Comparison of ENCODE assay signal across 20 mouse cellular contexts in genomic region chr11:69474737-69475136, GRCm38 (mm10).
"Had no signal": no experiment of that assay in that cellular context is flagged by ENCODE, and none has a peak within 500 bp of the region (broad histone marks: within the 10 kb centered on the region; RNA-seq: fewer than 3 reads in every experiment).

No protein-coding gene starts in this region.

- H3K4me3 ChIP-seq: liver, embryonic 15.5 days; lung, embryonic 15.5 days; megakaryocyte, embryonic 14.5 days; midbrain, embryonic 13.5 days; midbrain, embryonic 15.5 days; neural tube, embryonic 12.5 days; stomach, embryonic 15.5 days had no signal

- H3K27ac ChIP-seq: liver, embryonic 15.5 days; lung, embryonic 15.5 days; macrophage; midbrain, embryonic 13.5 days; midbrain, embryonic 15.5 days; neural tube, embryonic 12.5 days; stomach, embryonic 15.5 days; stomach, postnatal 0 days had no signal

- DNase-seq: liver, postnatal 0 days; lung, adult 2 months; lung, postnatal 14 days; lung, postnatal 36 days; retina, postnatal 1 day; right cerebral cortex, adult 18-20 months; right cerebral cortex, postnatal 25 days; right cerebral cortex, postnatal 4 days; thymus, adult 2 months; thymus, postnatal 25 days; thymus, postnatal 4 days had no signal

- H3K9me3 ChIP-seq: liver, embryonic 15.5 days; lung, embryonic 15.5 days; megakaryocyte, embryonic 14.5 days; midbrain, embryonic 13.5 days; midbrain, embryonic 15.5 days; neural tube, embryonic 12.5 days; stomach, embryonic 15.5 days had no signal

- H3K9ac ChIP-seq: liver, embryonic 15.5 days; liver, postnatal 0 days; lung, embryonic 15.5 days; midbrain, embryonic 13.5 days; midbrain, embryonic 15.5 days; neural tube, embryonic 12.5 days; stomach, embryonic 15.5 days had no signal

- H3K27me3 ChIP-seq: lung, embryonic 15.5 days; midbrain, embryonic 13.5 days; midbrain, embryonic 15.5 days; neural tube, embryonic 12.5 days had no signal

- H3K4me1 ChIP-seq: lung, embryonic 15.5 days; midbrain, embryonic 15.5 days; neural tube, embryonic 12.5 days; stomach, embryonic 15.5 days had no signal

- H3K36me3 ChIP-seq: liver, embryonic 15.5 days; lung, embryonic 15.5 days; midbrain, embryonic 13.5 days; midbrain, embryonic 15.5 days; neural tube, embryonic 12.5 days; stomach, embryonic 15.5 days had no signal
